Mouse (Mus musculus): ENCODE results near the gene Gstm6. TPM values are rescaled to one million over a fixed set of nuclear protein-coding genes. Genes with fewer than 3 reads are reported as not detected.
"Not testable (repeated sequence)": the region's sequence is repeated elsewhere in the genome, so short reads cannot be mapped to it uniquely, and the experiment has no call there.

Gene Gstm6
- total and polyA plus RNA-seq, 2 experiments from 2014 or later: 20.0 to 20.7 TPM

DNA sequence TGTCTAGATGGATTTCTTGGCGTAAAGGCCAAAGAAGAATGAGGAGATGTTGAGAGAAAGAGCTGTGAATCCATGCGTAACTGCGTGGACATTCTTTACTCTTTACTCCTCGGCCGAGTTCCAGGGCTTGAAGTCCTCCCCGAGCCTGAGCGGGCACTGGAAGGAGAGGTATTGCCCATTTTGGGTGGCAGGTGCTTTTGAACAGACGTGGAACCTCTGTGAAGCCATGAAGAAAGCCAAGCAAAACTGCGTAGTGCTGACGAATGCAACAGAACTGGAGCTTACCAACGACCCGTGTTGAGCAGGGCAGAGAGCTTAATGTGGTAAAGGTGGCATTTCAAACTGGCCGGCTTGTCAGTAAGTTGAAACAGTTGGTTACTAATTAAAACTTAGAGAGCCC is 44.9 kb downstream of the Gstm6 start:
- H3K9me3 ChIP-seq (ENCODE audit: low read length): no peaks in the 10 kb centered on the region
- H3K4me2 ChIP-seq (ENCODE audit: low read depth): no peak overlapping the region
- no peak overlapping the region for H3K27ac ChIP-seq (ENCODE audit: low read depth, low read length)
- WGBS: 94% methylated on average over 13 of the region's 13 CpGs
- DNase-seq (no peak), ATAC-seq (no peak)
- no peak overlapping the region for H3K9ac ChIP-seq
- no peaks in the 10 kb centered on the region for H3K27me3 ChIP-seq (ENCODE audit: insufficient read depth, low read length)
- H3K4me3 ChIP-seq (ENCODE audit: low read depth, low read length): no peak overlapping the region
- H3K36me3 ChIP-seq (ENCODE audit: insufficient read depth): no peaks in the 10 kb centered on the region
- no peaks in the 10 kb centered on the region for H3K4me1 ChIP-seq (ENCODE audit: insufficient read depth)
- TF ChIP-seq CTCF (IDR thresholded peaks at IDR 0.05; ENCODE audit: low read depth): no peak

DNA sequence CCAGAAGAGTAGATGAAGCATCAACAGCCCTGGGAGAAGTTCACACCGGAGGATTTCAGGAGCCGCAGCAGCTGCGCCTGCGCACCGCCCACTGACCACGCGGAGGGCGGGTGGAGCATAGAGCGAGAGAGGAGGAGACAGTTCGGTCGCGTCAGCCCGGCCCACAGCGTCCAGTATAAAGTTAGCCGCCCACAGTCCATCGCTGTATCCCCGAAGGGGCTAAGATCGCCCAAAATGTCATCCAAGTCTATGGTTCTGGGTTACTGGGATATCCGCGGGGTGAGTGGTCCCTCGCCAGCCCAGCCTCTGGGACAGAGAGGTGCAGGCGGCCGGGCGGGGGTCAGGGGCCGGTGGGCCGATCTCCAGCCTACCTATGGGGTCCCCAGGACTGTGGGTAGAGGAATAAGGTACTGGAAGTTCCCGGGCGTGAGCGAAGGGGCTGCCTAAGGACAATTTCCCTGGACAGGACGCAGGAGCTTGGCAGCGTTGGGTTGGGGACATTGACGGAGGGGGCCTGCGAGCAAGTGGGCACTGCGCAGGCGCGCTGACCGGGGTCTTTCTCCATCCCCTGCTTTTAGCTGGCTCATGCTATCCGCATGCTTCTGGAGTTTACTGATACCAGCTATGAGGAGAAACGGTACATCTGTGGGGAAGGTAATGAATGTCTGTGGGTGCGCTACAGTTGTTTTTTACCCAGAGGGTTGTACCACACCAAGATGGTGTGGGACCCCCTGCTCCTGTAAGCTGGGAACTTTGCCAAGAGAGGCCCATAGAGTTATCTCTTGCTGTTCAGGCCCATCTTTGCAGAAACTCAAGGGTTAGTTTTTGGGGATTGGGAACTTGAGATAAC is 47.6 kb downstream of the Gstm6 start, which contains the start of gene Gstm5:
Gene Gstm5, plus strand, starts transcription at position 102 of the 850 bp plus-strand sequence.
- Histone ChIP-seq H3K4me3 (ENCODE audit: low read depth, low read length) (peak within 1 kb of the TSS; percentile 62), H3K27ac (ENCODE audit: low read depth, low read length) (peak within 1 kb of the TSS; percentile 76), H3K27me3 (ENCODE audit: insufficient read depth, low read length) (no peaks in the 10 kb centered on the region), H3K9me3 (ENCODE audit: low read length) (no peaks in the 10 kb centered on the region), H3K36me3 (ENCODE audit: insufficient read depth) (no peaks in the 10 kb centered on the region), H3K9ac (peak within 1 kb of the TSS; percentile 85), H3K4me2 (ENCODE audit: low read depth) (peak within 1 kb of the TSS; percentile 95), H3K4me1 (ENCODE audit: insufficient read depth) (no peaks in the 10 kb centered on the region)
- no peak for TF ChIP-seq CTCF (IDR thresholded peaks at IDR 0.05; ENCODE audit: low read depth)
- ATAC-seq: peak; percentile 98
- DNase-seq: peak; percentile 84
- WGBS: 4% methylated on average over 40 of the region's 40 CpGs

DNA sequence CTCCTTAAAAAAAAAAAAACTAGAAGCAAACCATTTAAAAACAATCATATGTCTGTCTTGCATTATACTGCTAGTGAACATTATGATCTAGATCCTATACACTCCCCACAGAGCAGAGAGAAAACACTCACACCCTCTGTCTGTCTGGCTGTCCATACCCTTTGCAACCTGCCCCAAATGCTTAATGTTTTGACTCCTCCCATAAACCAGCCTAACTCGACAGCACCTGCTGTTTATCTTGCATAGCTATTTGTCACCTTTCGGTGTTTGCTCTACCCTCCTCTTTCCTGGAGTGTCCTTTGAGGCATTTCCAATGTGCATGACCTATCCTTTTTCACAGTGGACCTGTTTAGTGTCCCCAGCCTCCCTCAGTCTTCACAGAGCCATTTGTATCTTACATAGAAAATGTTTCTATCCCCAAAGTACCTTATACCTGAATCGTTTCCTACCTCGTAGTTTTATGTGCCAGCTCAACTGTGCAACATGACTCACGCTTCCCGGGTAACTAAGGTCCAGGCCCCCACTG is 48.3 kb downstream of the Gstm6 start:
- ATAC-seq: peak; percentile 7
- peak overlapping the region; percentile 95 for H3K4me2 ChIP-seq (ENCODE audit: low read depth)
- H3K9me3 ChIP-seq (ENCODE audit: low read length): no peaks in the 10 kb centered on the region
- peak overlapping the region; percentile 85 for H3K9ac ChIP-seq
- 5% methylated on average over 6 of the region's 6 CpGs for WGBS
- TF ChIP-seq CTCF (IDR thresholded peaks at IDR 0.05; ENCODE audit: low read depth): no peak
- peak overlapping the region; percentile 62 for H3K4me3 ChIP-seq (ENCODE audit: low read depth, low read length)
- H3K4me1 ChIP-seq (ENCODE audit: insufficient read depth): no peaks in the 10 kb centered on the region
- no peaks in the 10 kb centered on the region for H3K27me3 ChIP-seq (ENCODE audit: insufficient read depth, low read length)
- H3K36me3 ChIP-seq (ENCODE audit: insufficient read depth): no peaks in the 10 kb centered on the region
- H3K27ac ChIP-seq (ENCODE audit: low read depth, low read length): no peak overlapping the region
- no peak for DNase-seq

GRCm38 (mm10) chr3:107889236-107889635 is 54.3 kb downstream of the Gstm6 start:
- not testable (repeated sequence) for DNase-seq; H3K4me2 ChIP-seq (ENCODE audit: low read depth); ATAC-seq; H3K9me3 ChIP-seq (ENCODE audit: low read length); H3K9ac ChIP-seq; H3K27ac ChIP-seq (ENCODE audit: low read depth, low read length); H3K36me3 ChIP-seq (ENCODE audit: insufficient read depth); H3K27me3 ChIP-seq (ENCODE audit: insufficient read depth, low read length); H3K4me1 ChIP-seq (ENCODE audit: insufficient read depth); H3K4me3 ChIP-seq (ENCODE audit: low read depth, low read length)
- 74% methylated on average over 2 of the region's 2 CpGs for WGBS

Other genes with a start within 250 kb of the Gstm6 start
- gene Ahcyl1, start 247.2 kb downstream of the Gstm6 start, total RNA-seq (2014; rRNA removed): 54.2 and 54.6 TPM in 2 replicates
- gene Ahcyl1, start 247.2 kb downstream of the Gstm6 start, polyA plus RNA-seq (2015; fragmentation: Nextera tagmentation; extraction: Ambion mirVana): 79.2 and 100 TPM in 2 replicates
- gene Csf1, start 183.3 kb downstream of the Gstm6 start, total RNA-seq (2014; rRNA removed): 6.3 and 11.7 TPM in 2 replicates
- gene Csf1, start 183.3 kb downstream of the Gstm6 start, polyA plus RNA-seq (2015; fragmentation: Nextera tagmentation; extraction: Ambion mirVana): 7.2 and 8.6 TPM in 2 replicates
- gene Eps8l3, start 66.5 kb downstream of the Gstm6 start, total RNA-seq (2014; rRNA removed): not detected in 2 replicates
- gene Eps8l3, start 66.5 kb downstream of the Gstm6 start, polyA plus RNA-seq (2015; fragmentation: Nextera tagmentation; extraction: Ambion mirVana): not detected in 2 replicates
- gene Gstm5, start 47.9 kb downstream of the Gstm6 start, total RNA-seq (2014; rRNA removed): 141 and 164 TPM in 2 replicates
- 250 and 273 TPM in 2 replicates for gene Gstm5, start 47.9 kb downstream of the Gstm6 start, polyA plus RNA-seq (2015; fragmentation: Nextera tagmentation; extraction: Ambion mirVana)
- gene Gstm7, start 11.9 kb downstream of the Gstm6 start, total RNA-seq (2014; rRNA removed): 32.2 and 38.9 TPM in 2 replicates
- 42.4 and 44.8 TPM in 2 replicates for gene Gstm7, start 11.9 kb downstream of the Gstm6 start, polyA plus RNA-seq (2015; fragmentation: Nextera tagmentation; extraction: Ambion mirVana)
- gene Gstm3, start 25.5 kb upstream of the Gstm6 start, total RNA-seq (2014; rRNA removed): not detected in 2 replicates
- gene Gstm3, start 25.5 kb upstream of the Gstm6 start, polyA plus RNA-seq (2015; fragmentation: Nextera tagmentation; extraction: Ambion mirVana): not detected in 2 replicates
- gene Gstm2, start 42.7 kb upstream of the Gstm6 start, total RNA-seq (2014; rRNA removed): 6.5 TPM in 2 replicates
- 11.9 and 12.0 TPM in 2 replicates for gene Gstm2, start 42.7 kb upstream of the Gstm6 start, polyA plus RNA-seq (2015; fragmentation: Nextera tagmentation; extraction: Ambion mirVana)
- 57.9 and 58.1 TPM in 2 replicates for gene Gstm1, start 74.2 kb upstream of the Gstm6 start, total RNA-seq (2014; rRNA removed)
- 190 and 241 TPM in 2 replicates for gene Gstm1, start 74.2 kb upstream of the Gstm6 start, polyA plus RNA-seq (2015; fragmentation: Nextera tagmentation; extraction: Ambion mirVana)
- gene Gstm4, start 101.1 kb upstream of the Gstm6 start, total RNA-seq (2014; rRNA removed): 5.5 and 5.6 TPM in 2 replicates
- 20.7 and 22.9 TPM in 2 replicates for gene Gstm4, start 101.1 kb upstream of the Gstm6 start, polyA plus RNA-seq (2015; fragmentation: Nextera tagmentation; extraction: Ambion mirVana)
- gene Ampd2, start 142.9 kb upstream of the Gstm6 start, total RNA-seq (2014; rRNA removed): 46.6 and 48.7 TPM in 2 replicates
- gene Ampd2, start 142.9 kb upstream of the Gstm6 start, polyA plus RNA-seq (2015; fragmentation: Nextera tagmentation; extraction: Ambion mirVana): 38.8 and 47.0 TPM in 2 replicates
- 0.10 and 0.38 TPM in 2 replicates for gene Gnat2, start 149.0 kb upstream of the Gstm6 start, total RNA-seq (2014; rRNA removed)
- 0.16 and 0.27 TPM in 2 replicates for gene Gnat2, start 149.0 kb upstream of the Gstm6 start, polyA plus RNA-seq (2015; fragmentation: Nextera tagmentation; extraction: Ambion mirVana)
- gene Gnai3, start 202.4 kb upstream of the Gstm6 start, total RNA-seq (2014; rRNA removed): 109 and 120 TPM in 2 replicates
- gene Gnai3, start 202.4 kb upstream of the Gstm6 start, polyA plus RNA-seq (2015; fragmentation: Nextera tagmentation; extraction: Ambion mirVana): 104 and 118 TPM in 2 replicates
- 8.1 and 9.8 TPM in 2 replicates for gene Gpr61, start 211.1 kb upstream of the Gstm6 start, total RNA-seq (2014; rRNA removed)
- 3.2 and 5.3 TPM in 2 replicates for gene Gpr61, start 211.1 kb upstream of the Gstm6 start, polyA plus RNA-seq (2015; fragmentation: Nextera tagmentation; extraction: Ambion mirVana)
- 20.4 and 22.0 TPM in 2 replicates for gene Amigo1, start 242.6 kb upstream of the Gstm6 start, total RNA-seq (2014; rRNA removed)
- 9.4 and 12.1 TPM in 2 replicates for gene Amigo1, start 242.6 kb upstream of the Gstm6 start, polyA plus RNA-seq (2015; fragmentation: Nextera tagmentation; extraction: Ambion mirVana)

All from forebrain, postnatal 0 days (tissue).